ENCODE assay signal across 19 mouse cellular contexts in genomic region chr8:49796741-49797140, GRCm38 (mm10).
A peak's percentile ranks its signal among the peaks of the same experiment; 100 is the strongest.
DNase-seq lines count a peak whose midpoint lies in the region; ATAC-seq lines count a peak whose summit lies in the region.
"Had no signal": no experiment of that assay in that cellular context is flagged by ENCODE, and none has a peak within 500 bp of the region (broad histone marks: within the 10 kb centered on the region; RNA-seq: fewer than 3 reads in every experiment).

No protein-coding gene starts in this region.

- H3K36me3 ChIP-seq in forebrain, embryonic 14.5 days (ENCODE audit: control insufficient read depth, insufficient read depth, low read length) = no peaks in the 10 kb centered on the region
- H3K36me3 ChIP-seq in forebrain, embryonic 13.5 days (ENCODE audit: poor library complexity, severe bottlenecking) = no peaks in the 10 kb centered on the region
- no peaks in the 10 kb centered on the region for H3K36me3 ChIP-seq in hindbrain, embryonic 11.5 days (ENCODE audit: control insufficient read depth, insufficient read depth, low read length)
- H3K36me3 ChIP-seq in hindbrain, embryonic 14.5 days (replicated peaks; ENCODE audit: control insufficient read depth, insufficient read depth) = no peaks in the 10 kb centered on the region
- H3K36me3 ChIP-seq in midbrain, embryonic 14.5 days (ENCODE audit: control insufficient read depth, insufficient read depth, low read length) = no peaks in the 10 kb centered on the region
- H3K36me3 ChIP-seq in midbrain, embryonic 15.5 days (replicated peaks) = no peaks in the 10 kb centered on the region
- H3K36me3 ChIP-seq: embryonic facial prominence, embryonic 13.5 days had no signal

- H3K4me1 ChIP-seq in forebrain, embryonic 14.5 days (ENCODE audit: control insufficient read depth, insufficient read depth, low read length) = no peaks in the 10 kb centered on the region; the same call in 1 of the 2 replicates
- H3K4me1 ChIP-seq in forebrain, embryonic 13.5 days = peaks cover 13% of the 10 kb centered on the region
- H3K4me1 ChIP-seq in hindbrain, embryonic 11.5 days (replicated peaks; ENCODE audit: control insufficient read depth, insufficient read depth, low read length) = no peaks in the 10 kb centered on the region
- H3K4me1 ChIP-seq in hindbrain, embryonic 14.5 days (replicated peaks; ENCODE audit: control insufficient read depth, insufficient read depth, low read length) = 0 out of 2 replicates have a peak, but pooled peaks cover 6% of the 10 kb centered on the region
- H3K4me1 ChIP-seq in midbrain, embryonic 14.5 days (ENCODE audit: control insufficient read depth, insufficient read depth, low read length) = peaks cover 4% of the 10 kb centered on the region; the same call in 1 of the 2 replicates
- peaks cover 3% of the 10 kb centered on the region; the same call in 1 of the 2 replicates for H3K4me1 ChIP-seq in midbrain, embryonic 15.5 days
- H3K4me1 ChIP-seq: embryonic facial prominence, embryonic 13.5 days had no signal

- H3K9ac ChIP-seq in forebrain, embryonic 14.5 days (ENCODE audit: low read length) = no peak overlapping the region
- no peak overlapping the region for H3K9ac ChIP-seq in forebrain, embryonic 13.5 days
- no peak overlapping the region for H3K9ac ChIP-seq in hindbrain, embryonic 11.5 days (ENCODE audit: low read depth, low read length)
- H3K9ac ChIP-seq in hindbrain, embryonic 14.5 days = no peak overlapping the region
- no peak overlapping the region for H3K9ac ChIP-seq in midbrain, embryonic 14.5 days (replicated peaks; ENCODE audit: low read length)
- no peak overlapping the region for H3K9ac ChIP-seq in midbrain, embryonic 15.5 days
- H3K9ac ChIP-seq: embryonic facial prominence, embryonic 13.5 days had no signal

- DNase-seq in forebrain, embryonic 14.5 days (ENCODE audit: low spot score) = peak; percentile 15
- DNase-seq in hindbrain, embryonic 11.5 days (ENCODE audit: low spot score) = no peak
- no peak for DNase-seq in hindbrain, embryonic 14.5 days (ENCODE audit: low spot score)
- peak; percentile 23 for DNase-seq in midbrain, embryonic 14.5 days
- DNase-seq in retina, postnatal 1 day = peak; percentile 64
- DNase-seq in gastrocnemius, adult 8-10 months (ENCODE audit: low spot score in 2 of 2) = no peak
- DNase-seq: adrenal gland, adult 8-10 months; adrenal gland, postnatal 36 days; cerebellum, adult 11 months; cerebellum, adult 8-10 months; cerebellum, postnatal 14 days; gastrocnemius, postnatal 25 days; heart, postnatal 10 days; heart, postnatal 4 days; kidney, adult 2 months had no signal

- H3K27ac ChIP-seq in forebrain, embryonic 14.5 days (ENCODE audit: low read depth, low read length) = no peak overlapping the region
- H3K27ac ChIP-seq in forebrain, embryonic 13.5 days = no peak overlapping the region
- no peak overlapping the region for H3K27ac ChIP-seq in hindbrain, embryonic 11.5 days (ENCODE audit: low read depth, low read length)
- no peak overlapping the region for H3K27ac ChIP-seq in hindbrain, embryonic 14.5 days
- H3K27ac ChIP-seq in midbrain, embryonic 14.5 days (replicated peaks; ENCODE audit: low read depth, low read length) = no peak overlapping the region
- no peak overlapping the region for H3K27ac ChIP-seq in midbrain, embryonic 15.5 days
- H3K27ac ChIP-seq: embryonic facial prominence, embryonic 13.5 days had no signal

- no peak for ATAC-seq in forebrain, embryonic 14.5 days
- ATAC-seq in forebrain, embryonic 13.5 days = no peak
- 0 out of 2 replicates have a peak, but pooled peaks have one; percentile 25 for ATAC-seq in hindbrain, embryonic 11.5 days (ENCODE audit: low FRiP score)
- ATAC-seq in hindbrain, embryonic 14.5 days (ENCODE audit: low FRiP score) = no peak
- ATAC-seq in midbrain, embryonic 14.5 days (ENCODE audit: low FRiP score, low TSS enrichment) = no peak
- no peak for ATAC-seq in midbrain, embryonic 15.5 days (replicated peaks)
- ATAC-seq: intestine, embryonic 16.5 days had no signal

- H3K27me3 ChIP-seq in forebrain, embryonic 14.5 days (replicated peaks; ENCODE audit: control insufficient read depth, insufficient read depth, low read length) = no peaks in the 10 kb centered on the region
- no peaks in the 10 kb centered on the region for H3K27me3 ChIP-seq in forebrain, embryonic 13.5 days
- no peaks in the 10 kb centered on the region for H3K27me3 ChIP-seq in hindbrain, embryonic 11.5 days (ENCODE audit: control insufficient read depth, insufficient read depth, low read length)
- no peaks in the 10 kb centered on the region for H3K27me3 ChIP-seq in hindbrain, embryonic 14.5 days (ENCODE audit: control insufficient read depth, insufficient read depth, low read length)
- no peaks in the 10 kb centered on the region for H3K27me3 ChIP-seq in midbrain, embryonic 14.5 days (ENCODE audit: control insufficient read depth, insufficient read depth, low read length)
- no peaks in the 10 kb centered on the region for H3K27me3 ChIP-seq in midbrain, embryonic 15.5 days (replicated peaks)
- H3K27me3 ChIP-seq: embryonic facial prominence, embryonic 13.5 days had no signal

- H3K4me3 ChIP-seq in forebrain, embryonic 14.5 days (ENCODE audit: low read depth, low read length) = no peak overlapping the region
- no peak overlapping the region for H3K4me3 ChIP-seq in forebrain, embryonic 13.5 days
- no peak overlapping the region for H3K4me3 ChIP-seq in hindbrain, embryonic 11.5 days (ENCODE audit: low read depth, low read length)
- no peak overlapping the region for H3K4me3 ChIP-seq in hindbrain, embryonic 14.5 days (replicated peaks; ENCODE audit: low read length)
- no peak overlapping the region for H3K4me3 ChIP-seq in midbrain, embryonic 14.5 days (replicated peaks; ENCODE audit: low read depth, low read length)
- H3K4me3 ChIP-seq in midbrain, embryonic 15.5 days = no peak overlapping the region
- H3K4me3 ChIP-seq: embryonic facial prominence, embryonic 13.5 days had no signal

- 12% methylated on average over 3 of the region's 3 CpGs for WGBS in forebrain, embryonic 14.5 days
- WGBS in forebrain, embryonic 13.5 days = 23% methylated on average over 3 of the region's 3 CpGs
- 39% methylated on average over 3 of the region's 3 CpGs for WGBS in hindbrain, embryonic 11.5 days
- WGBS in hindbrain, embryonic 14.5 days = 21% methylated on average over 3 of the region's 3 CpGs
- 10% methylated on average over 3 of the region's 3 CpGs for WGBS in midbrain, embryonic 14.5 days
- WGBS in midbrain, embryonic 15.5 days = 19% methylated on average over 3 of the region's 3 CpGs

- no peaks in the 10 kb centered on the region for H3K9me3 ChIP-seq in forebrain, embryonic 14.5 days (replicated peaks; ENCODE audit: control insufficient read depth, low read length)
- H3K9me3 ChIP-seq in forebrain, embryonic 13.5 days (replicated peaks) = no peaks in the 10 kb centered on the region
- H3K9me3 ChIP-seq in hindbrain, embryonic 11.5 days (ENCODE audit: control insufficient read depth, low read length) = no peaks in the 10 kb centered on the region
- H3K9me3 ChIP-seq in hindbrain, embryonic 14.5 days (ENCODE audit: control insufficient read depth, low read length) = no peaks in the 10 kb centered on the region
- H3K9me3 ChIP-seq in midbrain, embryonic 14.5 days (ENCODE audit: control insufficient read depth, low read length) = no peaks in the 10 kb centered on the region
- no peaks in the 10 kb centered on the region for H3K9me3 ChIP-seq in midbrain, embryonic 15.5 days
- H3K9me3 ChIP-seq: embryonic facial prominence, embryonic 13.5 days had no signal

- H3K4me2 ChIP-seq in forebrain, embryonic 14.5 days (ENCODE audit: low read length) = no peak overlapping the region
- H3K4me2 ChIP-seq in forebrain, embryonic 13.5 days = no peak overlapping the region
- no peak overlapping the region for H3K4me2 ChIP-seq in hindbrain, embryonic 11.5 days (replicated peaks; ENCODE audit: low read depth, low read length)
- H3K4me2 ChIP-seq in hindbrain, embryonic 14.5 days (replicated peaks) = no peak overlapping the region
- H3K4me2 ChIP-seq in midbrain, embryonic 14.5 days (ENCODE audit: low read length) = no peak overlapping the region
- no peak overlapping the region for H3K4me2 ChIP-seq in midbrain, embryonic 15.5 days
- H3K4me2 ChIP-seq: embryonic facial prominence, embryonic 13.5 days had no signal

Comparison
In these comparisons a context has a peak if more than half of its experiments do, and no peak if none do; other contexts are left out.
1. DNase-seq: peak in forebrain, embryonic 14.5 days (single experiment), midbrain, embryonic 14.5 days (single experiment) and retina, postnatal 1 day (single experiment); none in hindbrain, embryonic 11.5 days (single experiment), hindbrain, embryonic 14.5 days (single experiment) and gastrocnemius, adult 8-10 months (0 of 2).